Mouse (Mus musculus) pancreas, adult 10 weeks (tissue): ENCODE measurements around the gene Ctsw. TPM values are rescaled to one million over a fixed set of nuclear protein-coding genes. Genes with fewer than 3 reads are reported as not detected.

ENCODE experiments used
- polyA plus RNA-seq: library from polyadenylated mRNA; stranded (reverse); fragments of 350-450 nt; fragmentation: Illumina TruSeq; extraction: RNeasy Lipid Tissue Mini Kit (QIAGEN cat#74804); gene quantifications from one replicate; pipeline ENCODE4 v1.2.3, GENCODE M21; 2015; ENCODE audit warnings: low read depth, low replicate concordance; ENCODE audit not compliant: insufficient read depth

The Ctsw gene
- 0.92 TPM for polyA plus RNA-seq

DNA sequence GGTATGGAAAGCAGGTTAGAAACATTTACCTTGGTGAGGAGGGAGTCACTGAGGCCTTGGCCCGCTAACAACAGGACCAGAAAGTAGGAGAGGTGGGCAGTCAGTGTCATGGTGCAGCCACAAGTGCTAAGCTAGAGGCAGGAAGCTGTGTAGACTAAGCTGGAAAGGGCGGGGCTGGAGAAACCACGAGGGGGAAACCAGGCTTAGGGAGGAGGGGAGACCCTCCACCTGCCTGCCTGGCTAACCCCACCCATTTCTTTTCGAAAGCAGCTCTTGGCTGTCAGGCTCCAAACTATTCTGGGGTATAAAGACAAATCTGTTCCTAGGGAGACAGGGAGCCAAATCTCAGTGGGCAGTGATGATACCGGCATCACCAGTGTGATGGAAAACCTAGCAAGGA lies at the start of gene Ctsw:
Ctsw (minus strand) TSS at position 134 of the 400 bp plus-strand sequence.

DNA sequence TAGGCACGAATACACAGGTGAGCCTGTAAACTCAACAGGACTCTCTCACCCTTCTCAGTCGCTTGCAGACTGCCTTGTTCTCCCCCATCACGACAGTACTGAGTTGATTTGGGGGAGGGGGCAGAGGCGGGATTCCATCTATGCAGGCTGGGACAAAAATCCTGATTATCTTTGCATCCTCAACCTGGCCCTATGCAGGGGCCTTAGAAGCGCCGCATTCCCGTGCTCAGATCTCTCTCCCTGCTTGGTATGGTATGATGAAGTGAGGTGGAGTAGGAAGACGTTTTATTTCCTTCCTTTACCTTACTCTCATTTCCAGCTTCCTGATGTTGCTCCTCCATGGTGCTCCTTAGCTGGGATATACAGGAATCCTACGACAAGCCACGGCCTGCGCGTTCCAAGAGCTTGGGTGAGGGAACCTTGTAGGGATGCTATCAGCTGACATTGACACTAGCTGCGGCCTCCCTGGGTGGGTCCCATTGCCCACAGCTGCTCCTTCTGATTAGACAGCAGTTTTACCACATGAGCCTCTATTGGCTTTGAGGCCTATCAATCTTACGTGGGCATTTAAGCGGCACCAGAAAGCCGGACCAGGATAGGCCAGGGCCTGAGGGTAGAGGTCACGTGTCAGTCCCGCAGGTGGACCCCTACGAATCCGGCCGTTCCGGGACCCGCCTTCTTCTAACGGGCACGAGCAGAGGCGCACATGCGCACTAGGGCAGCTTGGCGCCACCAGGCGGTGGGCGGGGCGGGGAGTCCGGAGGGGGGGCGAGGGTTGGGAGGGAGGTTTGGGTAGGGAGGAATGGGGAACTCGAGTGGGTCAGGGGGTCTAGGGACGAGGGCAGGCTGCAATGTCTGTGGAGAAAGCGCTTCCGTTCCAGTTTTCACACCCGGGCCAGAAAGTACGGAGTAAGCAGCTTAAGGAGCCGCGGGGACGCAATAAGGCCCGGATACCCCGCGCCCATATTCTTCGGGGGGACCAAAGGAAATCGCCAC lies 42.0 kb upstream of the Ctsw start, which contains the start of gene Snx32:
Snx32 (minus strand) TSS at position 508 of the 996 bp plus-strand sequence.

DNA sequence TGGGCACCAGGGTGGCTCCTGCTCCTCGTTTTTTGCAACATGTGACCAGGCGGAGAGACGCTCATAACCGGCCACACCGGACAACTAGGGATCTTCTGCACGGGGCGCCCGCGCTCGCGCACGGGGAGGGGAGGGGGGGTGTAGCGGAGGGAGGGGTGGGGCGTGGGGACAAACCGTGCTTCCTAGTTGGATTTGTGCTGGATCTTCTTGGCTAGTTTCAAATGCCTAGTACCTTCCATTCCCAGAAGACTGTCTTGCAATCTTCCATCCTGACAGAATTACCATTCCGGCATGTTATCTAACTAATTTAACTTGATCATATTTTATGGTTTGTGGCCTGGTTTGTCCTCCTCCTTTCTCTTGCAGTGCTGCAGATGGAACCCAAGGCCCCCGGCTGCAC lies 35.4 kb upstream of the Ctsw start, which contains the start of gene 1700020D05Rik:
1700020D05Rik (minus strand) TSS at position 101 of the 400 bp plus-strand sequence.

DNA sequence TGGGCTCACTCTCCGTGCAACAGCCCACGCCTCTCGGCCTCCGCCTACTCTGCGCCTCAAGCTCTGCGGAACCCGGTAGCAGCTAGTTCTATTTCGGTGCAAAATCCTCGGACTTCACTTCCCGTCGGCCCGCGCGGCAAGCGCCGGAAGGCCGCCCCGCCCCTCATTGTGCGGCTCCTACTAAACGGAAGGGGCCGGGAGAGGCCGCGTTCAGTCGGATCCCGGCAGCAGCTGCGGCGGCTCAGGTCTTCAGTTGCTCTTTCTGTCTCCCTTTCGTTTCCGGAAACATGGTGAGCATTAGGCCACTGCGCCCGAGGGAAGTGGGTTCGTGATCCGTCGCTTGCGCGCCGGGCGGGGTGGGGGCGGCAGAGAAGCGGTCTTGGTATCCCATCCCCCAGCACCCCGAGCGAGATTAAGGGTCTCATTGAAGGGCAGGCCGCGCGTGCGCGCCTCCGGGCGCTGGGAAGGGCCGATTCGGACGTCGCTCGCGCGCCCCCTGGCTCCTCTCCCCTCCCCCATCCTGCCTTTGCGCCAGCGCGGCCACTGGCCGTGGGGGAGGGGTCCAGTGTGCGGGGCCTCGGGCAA lies 22.1 kb upstream of the Ctsw start, which contains the start of gene Cfl1:
Cfl1 (plus strand) TSS at position 143 of the 585 bp plus-strand sequence.

DNA sequence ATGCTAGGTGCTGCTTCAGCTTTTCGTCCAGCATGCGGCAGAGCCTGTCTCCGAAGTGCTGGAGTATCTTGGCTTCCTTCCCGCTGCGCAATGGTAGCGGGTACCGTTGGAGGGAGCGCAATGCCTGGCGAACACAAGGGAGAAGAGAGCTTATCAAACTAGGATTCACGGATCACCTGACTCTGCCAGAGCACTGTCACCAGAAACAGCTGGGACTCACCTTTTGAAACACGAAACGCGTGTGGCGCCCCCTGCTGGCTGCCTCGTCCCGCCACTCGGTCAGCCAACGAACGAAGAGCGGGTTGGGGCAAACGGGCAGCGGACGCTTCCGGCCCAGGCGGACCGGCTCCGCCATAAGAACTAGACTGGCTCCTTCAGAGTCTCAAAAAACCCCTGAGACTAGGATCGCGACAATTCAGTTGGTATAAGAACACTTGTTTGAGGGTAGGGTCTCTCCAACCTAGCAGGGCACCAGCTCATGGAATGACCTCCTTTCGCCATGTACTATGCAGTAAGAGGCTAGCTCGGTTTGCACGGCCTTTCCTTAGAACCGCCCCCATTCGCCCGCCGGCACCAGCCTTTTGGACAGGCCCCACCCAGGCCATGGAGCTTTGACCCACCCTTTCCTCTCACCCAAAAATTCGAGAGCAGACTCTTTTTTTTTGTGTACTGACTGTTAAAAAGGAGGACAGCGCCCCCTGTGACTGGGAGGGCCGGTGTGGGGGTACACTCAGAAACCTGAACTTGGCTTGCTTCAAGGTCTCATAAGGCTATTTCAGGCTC lies 19.7 kb upstream of the Ctsw start, which contains the start of gene Mus81:
Mus81 (minus strand) TSS at position 635 of the 783 bp plus-strand sequence.

DNA sequence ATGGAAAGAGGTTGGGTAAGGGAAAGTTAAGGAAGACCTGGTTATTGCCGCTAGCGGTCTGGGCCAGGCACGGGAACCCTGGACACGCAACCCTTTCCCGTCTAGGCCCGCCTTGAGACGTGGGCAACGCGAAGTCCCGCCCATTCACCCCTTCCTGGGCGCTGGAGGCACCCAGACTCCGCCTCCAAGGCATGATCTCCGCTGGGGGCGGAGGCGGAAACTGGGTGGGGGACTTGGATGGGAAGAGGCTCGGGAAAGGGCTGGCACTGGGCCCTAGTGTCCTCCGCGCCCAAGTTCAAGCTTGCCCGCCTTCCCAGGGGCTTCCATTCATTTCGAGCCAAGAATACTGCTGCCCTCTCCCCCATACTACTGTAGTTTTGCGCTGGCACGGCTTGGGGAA lies 5.4 kb upstream of the Ctsw start, which contains the start of gene Efemp2:
Efemp2 (plus strand) TSS at position 235 of the 400 bp plus-strand sequence.

DNA sequence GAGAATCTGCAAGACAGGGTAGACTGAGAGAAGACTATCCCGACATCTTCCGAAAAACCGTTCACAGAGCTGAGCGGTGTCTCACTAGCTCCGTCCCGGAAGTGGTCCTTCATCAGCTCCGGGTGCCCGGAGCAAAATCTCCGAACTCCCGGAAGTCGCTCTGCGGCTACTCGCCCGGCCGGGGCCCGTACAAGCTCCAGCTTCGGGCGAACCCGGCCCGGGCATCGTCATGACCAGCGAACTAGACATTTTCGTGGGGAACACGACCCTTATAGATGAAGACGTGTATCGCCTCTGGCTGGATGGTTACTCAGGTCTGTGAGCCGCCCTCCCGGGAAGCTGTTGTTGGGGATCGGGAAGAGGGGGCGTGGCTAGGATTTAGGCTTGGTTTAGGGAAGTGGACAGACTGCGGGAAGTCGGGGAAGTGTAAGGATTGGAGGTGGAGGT lies 7.8 kb downstream of the Ctsw start, which contains the start of gene Fibp:
Fibp (plus strand) TSS at position 151 of the 447 bp plus-strand sequence.

DNA sequence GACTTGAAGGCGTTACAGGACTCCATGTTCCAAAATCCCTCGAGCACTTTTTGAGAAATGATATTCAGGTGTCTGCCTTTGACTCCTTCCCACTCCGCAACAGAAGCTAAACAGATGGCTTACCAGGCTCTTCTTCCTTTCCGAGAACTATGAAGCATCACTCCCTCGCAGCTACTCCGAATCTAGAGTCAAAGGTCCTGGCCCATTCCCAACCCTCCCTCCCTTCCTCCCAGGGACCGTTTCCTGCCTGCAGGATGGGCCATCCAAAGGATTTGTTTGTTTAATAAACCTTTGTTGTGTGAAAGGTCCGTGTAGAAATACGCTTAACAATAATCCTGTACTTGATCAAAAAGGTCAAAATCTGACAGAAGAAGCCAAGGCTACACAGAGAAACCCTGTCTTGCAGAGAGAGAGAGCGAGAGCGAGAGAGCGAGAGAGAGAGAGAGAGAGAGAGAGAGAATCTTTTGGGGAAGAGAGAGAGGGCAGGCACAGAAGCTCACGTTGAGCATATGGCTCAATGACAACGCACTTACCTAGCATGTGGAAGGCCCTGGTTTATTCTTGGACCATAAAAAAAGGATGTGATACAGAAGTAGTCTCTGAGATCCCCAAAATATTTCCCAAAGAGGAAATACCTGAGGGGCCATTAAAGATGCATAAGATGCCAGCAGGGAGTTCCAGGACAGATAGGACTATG lies 10.4 kb downstream of the Ctsw start, which contains the start of gene Ccdc85b:
Ccdc85b (minus strand) TSS at position 149 of the 697 bp plus-strand sequence.

DNA sequence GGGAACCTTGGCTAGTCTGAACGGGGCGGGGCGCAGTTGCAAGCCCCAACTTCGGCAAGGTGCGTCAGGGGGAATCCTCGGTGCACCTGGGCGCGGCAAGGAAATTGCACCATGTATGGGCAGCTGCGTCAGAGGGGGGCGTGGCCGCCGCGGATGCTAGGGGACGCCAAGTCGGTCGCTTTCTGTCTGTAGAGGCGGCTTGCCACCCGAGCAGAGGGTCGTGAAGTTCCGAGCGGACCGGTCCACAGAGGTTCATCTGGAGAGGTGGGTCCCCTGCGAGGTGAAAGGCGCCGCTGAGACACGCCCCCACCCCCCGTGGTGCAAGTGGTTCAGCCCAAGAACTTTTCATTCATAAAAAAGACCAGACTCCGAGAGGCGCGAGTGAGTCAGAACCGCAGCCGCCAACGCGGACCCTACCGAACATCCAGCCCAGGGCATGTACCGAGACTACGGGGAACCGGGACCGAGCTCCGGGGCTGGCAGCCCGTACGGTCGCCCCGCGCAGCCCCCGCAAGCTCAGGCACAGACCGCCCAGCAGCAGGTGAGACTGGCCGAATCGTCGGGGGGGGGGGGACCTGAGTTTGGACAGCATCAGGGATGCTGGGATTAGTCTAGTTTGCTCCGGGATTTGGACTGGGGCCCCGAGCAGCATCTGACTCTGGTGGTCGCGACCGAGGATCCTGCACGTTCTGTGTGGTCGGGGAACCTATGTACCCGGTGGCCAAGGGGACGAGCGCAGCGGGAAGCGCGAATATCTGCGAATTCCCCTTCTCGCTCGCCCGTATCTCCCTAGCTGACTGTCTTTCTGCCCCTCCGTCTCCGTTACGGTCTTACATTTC lies 20.6 kb downstream of the Ctsw start, which contains the start of gene Fosl1:
Fosl1 (plus strand) TSS at position 33 of the 839 bp plus-strand sequence.

DNA sequence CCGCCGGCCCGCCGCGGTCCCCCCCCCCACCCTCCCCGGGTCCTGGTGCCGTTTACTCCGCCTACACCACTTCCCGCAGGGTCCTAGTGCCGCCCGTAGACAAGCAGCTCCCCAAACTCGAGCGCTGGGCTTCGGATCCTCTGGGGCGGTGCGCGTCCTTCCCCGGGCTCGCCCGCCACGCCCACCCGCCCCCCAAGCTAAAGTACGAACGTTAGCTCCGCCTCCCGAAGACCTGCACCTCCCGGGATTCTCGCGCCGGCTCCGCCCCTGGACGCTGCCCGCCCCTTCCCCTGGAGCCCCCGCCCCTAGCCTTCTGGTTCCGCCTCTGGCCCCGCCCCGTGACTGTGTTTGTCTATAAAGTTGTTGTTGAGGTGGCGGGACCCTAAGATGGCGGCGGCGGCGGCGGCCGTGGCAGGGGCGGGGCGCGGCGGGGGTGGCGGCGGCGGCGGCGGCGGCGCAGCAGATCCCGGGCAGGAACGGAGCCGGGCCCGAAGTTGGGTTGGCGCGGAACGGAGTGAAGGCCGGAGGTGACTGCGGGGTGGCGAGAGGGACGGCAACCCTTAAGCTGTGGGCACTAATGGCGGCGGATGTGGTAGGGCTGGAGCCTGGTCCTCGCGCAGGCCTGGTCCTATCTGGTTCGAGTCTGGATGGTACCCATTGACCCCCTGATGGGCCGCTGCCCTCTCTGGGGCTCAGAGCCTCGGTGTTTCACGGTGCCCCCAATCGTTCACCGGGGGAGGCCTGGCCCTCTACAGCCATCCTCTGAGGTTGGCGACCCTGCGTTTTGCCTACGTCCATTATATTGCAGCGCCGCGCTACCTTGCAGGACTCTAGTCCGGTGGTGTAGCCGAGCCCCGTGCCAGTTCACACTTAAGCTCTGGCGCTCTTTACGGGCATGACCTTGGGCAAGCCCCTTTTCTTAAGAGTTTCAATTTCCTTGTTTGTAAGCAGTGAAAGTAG lies 43.2 kb downstream of the Ctsw start, which contains the start of the genes Drap1 and AI837181:
Drap1 (minus strand) TSS at position 198 of the 960 bp plus-strand sequence.
AI837181 (plus strand) TSS at position 363 of the 960 bp plus-strand sequence.

Other genes starting within 250 kb of the Ctsw start
- 3.9 TPM for gene Pacs1, start 195.4 kb downstream of the Ctsw start, polyA plus RNA-seq
- gene Sf3b2, start 173.1 kb downstream of the Ctsw start, polyA plus RNA-seq = 39.5 TPM
- gene Gal3st3, start 170.2 kb downstream of the Ctsw start, polyA plus RNA-seq = not detected
- gene Catsper1, start 132.8 kb downstream of the Ctsw start, polyA plus RNA-seq = not detected
- gene Cst6, start 118.9 kb downstream of the Ctsw start, polyA plus RNA-seq = 3.7 TPM
- 6.5 TPM for gene Eif1ad, start 101.8 kb downstream of the Ctsw start, polyA plus RNA-seq
- 29.9 TPM for gene Banf1, start 101.3 kb downstream of the Ctsw start, polyA plus RNA-seq
- gene Sart1, start 79.8 kb downstream of the Ctsw start, polyA plus RNA-seq = 47.0 TPM
- 6.0 TPM for gene Tsga10ip, start 66.0 kb downstream of the Ctsw start, polyA plus RNA-seq
- gene Drap1, start 43.5 kb downstream of the Ctsw start, polyA plus RNA-seq = 51.3 TPM
- 12.1 TPM for gene AI837181, start 43.4 kb downstream of the Ctsw start, polyA plus RNA-seq
- not detected for gene Fosl1, start 21.0 kb downstream of the Ctsw start, polyA plus RNA-seq
- 5.0 TPM for gene Ccdc85b, start 10.6 kb downstream of the Ctsw start, polyA plus RNA-seq
- 29.7 TPM for gene Fibp, start 7.9 kb downstream of the Ctsw start, polyA plus RNA-seq
- 8.8 TPM for gene Efemp2, start 5.4 kb upstream of the Ctsw start, polyA plus RNA-seq
- 14.4 TPM for gene Mus81, start 19.9 kb upstream of the Ctsw start, polyA plus RNA-seq
- gene Cfl1, start 21.9 kb upstream of the Ctsw start, polyA plus RNA-seq = 65.0 TPM
- gene 1700020D05Rik, start 35.3 kb upstream of the Ctsw start, polyA plus RNA-seq = not detected
- gene Snx32, start 42.0 kb upstream of the Ctsw start, polyA plus RNA-seq = 3.4 TPM
- gene Ovol1, start 92.1 kb upstream of the Ctsw start, polyA plus RNA-seq = 0.89 TPM
- 0.85 TPM for gene Ap5b1, start 99.5 kb upstream of the Ctsw start, polyA plus RNA-seq
- gene Rnaseh2c, start 133.4 kb upstream of the Ctsw start, polyA plus RNA-seq = 19.0 TPM
- 10.2 TPM for gene Kat5, start 141.7 kb upstream of the Ctsw start, polyA plus RNA-seq
- 13.3 TPM for gene Rela, start 169.0 kb upstream of the Ctsw start, polyA plus RNA-seq
- 14.3 TPM for gene Sipa1, start 195.2 kb upstream of the Ctsw start, polyA plus RNA-seq
- gene Map3k11, start 220.2 kb upstream of the Ctsw start, polyA plus RNA-seq = 13.6 TPM
- gene Pcnx3, start 220.4 kb upstream of the Ctsw start, polyA plus RNA-seq = 20.4 TPM
- gene Kcnk7, start 235.9 kb upstream of the Ctsw start, polyA plus RNA-seq = not detected